Mouse (Mus musculus) heart, adult 2 months (tissue): ENCODE results near the gene Runx3. TPM values are rescaled to one million over a fixed set of nuclear protein-coding genes. Genes with fewer than 3 reads are reported as not detected.

Experiments
- DNase-seq, 2 experiments: peaks; one replicate each; pipeline ENCODE4 v3.0.0; 2021
- H3K27ac ChIP-seq: fragments of 200-600 bp; 2 replicates; pipeline ENCODE4 v1.8.1; 2022
- H3K27me3 ChIP-seq: fragments of 200-500 bp; 2 replicates; pipeline ENCODE4 v1.6.1; 2012; ENCODE audit warnings: mild to moderate bottlenecking, low read length, inconsistent platforms, mixed read lengths; ENCODE audit not compliant: control insufficient read depth, insufficient read depth
- H3K36me3 ChIP-seq: fragments of 200-500 bp; 2 replicates; pipeline ENCODE4 v1.6.1; 2012; ENCODE audit warnings: low read length, inconsistent platforms; ENCODE audit not compliant: control insufficient read depth, insufficient read depth
- H3K4me1 ChIP-seq: fragments of 200-500 bp; 2 replicates; pipeline ENCODE4 v1.6.1; 2011; ENCODE audit warnings: low read length; ENCODE audit not compliant: control insufficient read depth, insufficient read depth
- H3K4me3 ChIP-seq: fragments of 200-600 bp; 2 replicates; pipeline ENCODE4 v1.8.1; 2022
- H3K79me2 ChIP-seq: fragments of 200-500 bp; replicated peaks from 2 replicates; pipeline ENCODE4 v1.6.1; 2012; ENCODE audit warnings: mild to moderate bottlenecking, inconsistent platforms, low read length, moderate library complexity, mixed read lengths; ENCODE audit not compliant: control insufficient read depth, insufficient read depth
- H3K9ac ChIP-seq: fragments of 200-500 bp; 2 replicates; pipeline ENCODE4 v1.6.1; 2012; ENCODE audit warnings: low read depth, mild to moderate bottlenecking, control low read depth, inconsistent platforms, low read length, mixed read lengths
- CTCF ChIP-seq: fragments of 200-600 bp; IDR thresholded peaks from 2 replicates; pipeline ENCODE4 v1.8.1; 2022; ENCODE audit warnings: antibody characterized with exemption, mild to moderate bottlenecking, moderate library complexity
- EP300 ChIP-seq: fragments of 200-500 bp; IDR thresholded peaks from 2 replicates; pipeline ENCODE4 v1.6.1; 2011; ENCODE audit warnings: low read depth, low read length, control low read depth; ENCODE audit not compliant: insufficient read depth
- POLR2A ChIP-seq: fragments of 200-500 bp; IDR thresholded peaks from 2 replicates; pipeline ENCODE4 v1.6.1; 2011; ENCODE audit warnings: mild to moderate bottlenecking, low read depth, low read length, control low read depth; ENCODE audit not compliant: insufficient read depth
- WGBS: fragments of 180-500 bp; shearing (Covaris S2); methylation state at CpG from one replicate; pipeline ENCODE4 v1.1.7; 2018; 5-methylcytosine and 5-hydroxymethylcytosine counted together
- intact Hi-C: fragments of 180-260 bp; cut with DNase I; formaldehyde crosslinking; loops from one replicate; pipeline ENCODE4 v1.15.1; 2025
- polyA plus RNA-seq: library from polyadenylated mRNA; depleted of rRNA; stranded (reverse); fragments of >200 nt; gene quantifications from 2 replicates; pipeline ENCODE4 v1.2.3, GENCODE M21; 2012
- total RNA-seq, 2 experiments: library from RNA; stranded (reverse); gene quantifications; 2 replicates each; pipeline ENCODE4 v1.2.3; 2021

Runx3 gene
- total and polyA plus RNA-seq, 3 experiments, result 0.39 to 1.2 (median 0.97) TPM

DNA sequence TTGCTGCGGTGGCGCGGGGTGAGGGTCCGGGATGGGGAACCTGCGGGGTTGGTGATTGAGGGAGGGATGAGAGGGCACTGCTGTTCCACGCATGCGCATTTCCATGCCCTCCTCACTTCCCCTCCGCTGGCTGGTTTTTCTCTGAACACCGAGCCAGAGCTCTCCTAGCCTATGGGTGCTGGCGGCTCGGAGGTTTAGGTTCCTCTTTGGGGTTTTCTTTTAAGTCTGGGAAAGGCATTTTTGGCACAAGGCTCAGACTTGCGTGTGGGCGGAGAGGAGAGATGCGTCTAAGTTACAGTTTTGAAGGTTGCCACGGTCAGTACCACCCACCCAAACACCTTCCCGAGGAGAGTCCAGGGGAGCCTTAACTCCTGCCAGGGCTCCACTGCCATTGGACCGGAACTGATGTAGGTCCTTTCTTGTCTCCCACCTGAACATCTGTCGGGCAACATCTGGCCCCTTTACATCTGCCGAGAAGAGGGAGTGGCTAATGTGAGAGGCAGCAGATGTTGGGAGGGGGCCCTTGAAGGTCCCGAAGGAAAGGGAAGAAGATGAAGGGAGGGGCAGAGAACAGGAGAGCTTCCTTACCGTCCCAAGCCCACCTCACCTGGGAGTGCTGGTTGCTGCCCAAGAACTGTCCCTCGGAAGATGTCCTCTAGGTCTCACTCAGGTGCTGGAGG is 8.5 kb downstream of the Runx3 start:
- Histone ChIP-seq H3K4me1 (no peaks in the 10 kb centered on the region), H3K4me3 (no peak overlapping the region), H3K27me3 (no peaks in the 10 kb centered on the region), H3K36me3 (no peaks in the 10 kb centered on the region), H3K9ac (no peak overlapping the region), H3K27ac (no peak overlapping the region), H3K79me2 (no peaks in the 10 kb centered on the region)
- 18% methylated on average over 22 of the region's 22 CpGs for WGBS
- TF ChIP-seq POLR2A, result no peak
- TF ChIP-seq EP300, result no peak
- TF ChIP-seq CTCF, result no peak
- peak in 1 of 2 experiments; percentile 28 for DNase-seq
- intact Hi-C loops, result no loop called here

DNA sequence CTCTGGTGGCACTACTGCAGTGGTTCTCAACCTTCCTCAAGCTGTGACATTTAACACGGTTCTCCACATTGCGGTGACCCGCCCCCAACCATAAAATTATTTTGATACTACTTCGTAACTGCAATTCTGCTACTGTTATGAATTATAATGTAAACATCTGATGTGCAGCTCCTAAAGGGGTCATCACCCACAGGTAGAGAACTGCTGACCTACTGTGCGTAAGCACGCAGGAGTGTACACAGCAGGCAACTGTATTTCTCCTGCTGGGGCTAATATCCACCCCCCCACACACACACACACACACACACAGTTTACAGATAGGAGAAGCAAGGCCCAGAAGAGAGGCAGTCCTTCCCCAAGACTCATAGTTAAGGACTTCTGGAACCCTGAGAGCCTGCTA is 9.7 kb downstream of the Runx3 start:
- no peak for TF ChIP-seq EP300
- no peak for TF ChIP-seq POLR2A
- no peak for TF ChIP-seq CTCF
- Histone ChIP-seq H3K4me1 (no peaks in the 10 kb centered on the region), H3K79me2 (no peaks in the 10 kb centered on the region), H3K27ac (no peak overlapping the region), H3K27me3 (no peaks in the 10 kb centered on the region), H3K36me3 (no peaks in the 10 kb centered on the region), H3K4me3 (no peak overlapping the region), H3K9ac (no peak overlapping the region)
- WGBS, result 90% methylated on average over 6 of the region's 6 CpGs
- no peak for DNase-seq
- intact Hi-C loops, result no loop called here

DNA sequence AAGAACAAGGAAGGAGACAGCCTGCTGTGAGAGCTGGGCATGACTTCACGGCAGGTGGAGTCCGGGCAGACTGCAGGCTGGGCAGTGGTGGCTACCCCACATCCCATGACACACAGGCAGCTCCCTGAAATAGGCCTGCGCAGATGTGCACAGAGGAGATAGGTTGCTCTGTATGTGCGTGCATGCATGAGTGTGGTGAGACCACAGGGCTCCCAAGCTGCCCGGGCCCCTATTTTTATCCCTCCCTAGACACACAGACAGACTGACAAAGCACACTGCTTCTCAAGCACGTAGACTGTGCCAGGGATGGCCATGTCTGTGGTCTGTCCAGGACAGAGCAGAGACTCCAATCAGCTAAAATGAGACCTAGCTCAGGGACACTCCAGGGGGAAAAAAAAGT is 10.7 kb downstream of the Runx3 start:
- H3K79me2 ChIP-seq, result no peaks in the 10 kb centered on the region
- no peaks in the 10 kb centered on the region for H3K4me1 ChIP-seq
- intact Hi-C loops, result no loop called here
- no peak overlapping the region for H3K27ac ChIP-seq
- no peaks in the 10 kb centered on the region for H3K27me3 ChIP-seq
- H3K9ac ChIP-seq, result no peak overlapping the region
- no peak overlapping the region for H3K4me3 ChIP-seq
- TF ChIP-seq POLR2A (no peak), EP300 (no peak), CTCF (no peak)
- DNase-seq, result no peak
- no peaks in the 10 kb centered on the region for H3K36me3 ChIP-seq
- 70% methylated on average over 6 of the region's 6 CpGs for WGBS

DNA sequence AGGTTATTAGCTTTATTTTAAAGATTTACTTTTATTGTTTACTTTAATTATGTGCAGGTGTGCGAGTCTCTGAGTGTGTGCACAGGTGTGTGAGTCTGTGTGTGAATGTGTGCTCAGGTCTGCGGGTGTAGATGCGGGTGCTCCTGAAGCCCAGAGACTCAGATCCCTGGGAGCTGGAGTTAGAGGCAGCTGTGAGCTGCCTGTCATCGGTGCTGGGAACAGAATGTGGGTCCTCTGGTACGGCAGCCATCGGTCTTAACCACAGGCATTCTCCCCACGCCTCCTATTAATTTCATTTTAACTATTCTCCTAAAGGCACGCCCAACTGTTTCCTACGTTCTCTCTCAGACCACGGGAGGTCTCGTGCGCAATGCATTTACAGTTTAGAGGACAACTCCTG is 12.3 kb downstream of the Runx3 start:
- intact Hi-C loops, result no loop called here
- no peak for DNase-seq
- Histone ChIP-seq H3K36me3 (no peaks in the 10 kb centered on the region), H3K4me1 (no peaks in the 10 kb centered on the region), H3K79me2 (no peaks in the 10 kb centered on the region), H3K27me3 (no peaks in the 10 kb centered on the region), H3K4me3 (no peak overlapping the region), H3K27ac (no peak overlapping the region), H3K9ac (no peak overlapping the region)
- TF ChIP-seq POLR2A, result no peak
- no peak for TF ChIP-seq EP300
- WGBS, result 89% methylated on average over 12 of the region's 12 CpGs

DNA sequence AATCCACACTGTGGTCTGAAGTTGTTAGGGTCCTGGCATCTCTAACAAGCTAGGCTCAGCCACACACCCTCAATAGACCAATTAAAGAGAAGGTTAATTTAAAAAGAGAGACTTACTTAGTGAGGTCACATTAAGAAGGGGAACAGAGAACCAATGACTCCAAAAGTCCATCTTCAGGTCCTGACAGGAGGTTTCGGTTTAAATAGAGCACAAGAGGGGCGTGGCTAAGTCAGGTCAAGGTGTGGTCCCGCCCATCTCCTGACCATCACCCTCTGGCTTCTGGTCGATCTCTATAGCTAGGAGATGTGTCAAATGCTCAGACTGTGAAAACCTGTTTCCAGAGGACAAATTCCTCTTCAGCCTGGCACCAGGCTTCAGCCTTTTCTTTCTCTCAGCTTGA is 13.3 kb downstream of the Runx3 start:
- intact Hi-C loops, result no loop called here
- no peaks in the 10 kb centered on the region for H3K27me3 ChIP-seq
- H3K79me2 ChIP-seq, result no peaks in the 10 kb centered on the region

DNA sequence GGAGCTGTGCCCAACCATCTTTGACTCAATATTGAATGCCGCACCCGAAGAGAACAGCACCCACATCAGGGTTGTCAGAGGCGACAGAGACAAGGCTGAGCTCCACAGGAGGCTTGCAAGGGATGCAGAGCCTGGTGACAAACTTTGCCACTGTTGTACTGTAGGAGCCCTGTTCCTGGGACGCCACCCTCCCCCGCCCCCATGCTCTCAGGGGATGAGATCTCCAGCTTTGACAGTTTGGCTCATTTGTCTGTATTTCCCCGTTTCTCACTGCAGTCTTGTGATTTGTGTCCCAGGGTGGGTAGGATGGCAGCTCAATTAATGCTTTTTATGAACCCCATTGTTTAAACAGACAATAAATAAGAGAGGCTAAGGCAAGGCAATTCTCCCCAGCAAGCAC is 14.9 kb downstream of the Runx3 start:
- WGBS, result 78% methylated on average over 6 of the region's 6 CpGs
- Histone ChIP-seq H3K9ac (no peak overlapping the region), H3K79me2 (no peaks in the 10 kb centered on the region), H3K36me3 (no peaks in the 10 kb centered on the region), H3K27ac (no peak overlapping the region), H3K27me3 (peaks cover 2% of the 10 kb centered on the region; the same call in 1 of the 2 replicates), H3K4me1 (no peaks in the 10 kb centered on the region), H3K4me3 (no peak overlapping the region)
- intact Hi-C loops, result no loop called here
- no peak for TF ChIP-seq CTCF
- no peak for TF ChIP-seq POLR2A
- no peak for TF ChIP-seq EP300
- no peak for DNase-seq

More for the DNA sequence above, 13.3 kb downstream of the Runx3 start:
- no peak for TF ChIP-seq POLR2A
- TF ChIP-seq EP300, result no peak
- no peak for TF ChIP-seq CTCF
- DNase-seq, result no peak
- no peak overlapping the region for H3K4me3 ChIP-seq
- no peak overlapping the region for H3K27ac ChIP-seq
- WGBS, result 55% methylated on average over 4 of the region's 4 CpGs
- no peaks in the 10 kb centered on the region for H3K36me3 ChIP-seq
- H3K4me1 ChIP-seq, result no peaks in the 10 kb centered on the region
- no peak overlapping the region for H3K9ac ChIP-seq
